Mouse (Mus musculus) erythroblast, embryonic 14.5 days (primary cell): ENCODE data around the gene Farsa.

Experiments used
- GATA1 ChIP-seq: IDR thresholded peaks from 2 replicates; pipeline ENCODE4 v1.6.1; 2012; ENCODE audit warnings: low read length, inconsistent platforms, mixed read lengths
- TAL1 ChIP-seq: IDR thresholded peaks from 3 replicates; pipeline ENCODE4 v1.6.1; 2012; ENCODE audit warnings: low read length, inconsistent platforms, mixed read lengths

DNA sequence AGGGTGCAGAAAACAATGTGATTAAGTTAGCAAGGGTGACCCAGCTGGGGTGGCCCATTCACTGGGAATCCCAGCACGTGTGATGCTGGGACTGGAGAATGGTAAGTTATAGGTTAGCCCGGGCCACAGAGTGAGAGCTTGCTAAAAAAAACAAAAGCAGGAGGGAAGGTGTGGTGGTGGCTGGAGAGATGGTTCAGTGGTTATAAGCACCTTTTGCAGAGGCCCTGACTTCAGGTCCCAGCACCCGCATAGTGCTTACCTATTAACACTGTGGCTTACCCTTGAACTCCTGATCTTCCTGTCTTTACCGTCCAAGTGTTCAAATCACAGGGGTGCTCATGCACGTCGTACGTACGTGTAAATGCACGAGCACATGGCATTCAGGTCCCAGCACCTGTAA lies 50.2 kb downstream of the Farsa start:
- TF ChIP-seq GATA1: no peak
- TF ChIP-seq TAL1: no peak
